Mouse (Mus musculus) granulocyte monocyte progenitor cell, adult 5-6 weeks (primary cell): Measurements from ENCODE around the gene Tuba4a. TPM values are rescaled to one million over a fixed set of nuclear protein-coding genes. Genes with fewer than 3 reads are reported as not detected.

Experiments used
- ATAC-seq: replicated peaks from 2 replicates; pipeline ENCODE4 v1.8.0; 2016; ENCODE audit warnings: mild to moderate bottlenecking, moderate TSS enrichment, inconsistent platforms; ENCODE audit not compliant: poor library complexity, severe bottlenecking
- total RNA-seq, 2 experiments: library from RNA; stranded (forward) in 1 of 2; stranded (reverse) in 1 of 2; fragments of 200-712, 200-1000 nt in 1 of 2; fragments of >200 nt in 1 of 2; fragmentation: Nextera tagmentation in 1 of 2; gene quantifications; 2 replicates each; pipeline ENCODE4 v1.2.3; 2014 to 2017

Tuba4a gene
- total RNA-seq, 2 experiments from 2014 or later: 534 to 690 TPM

- ATAC-seq: peak; percentile 57
Measured at GRCm38 (mm10) chr1:75213096-75213495, 6.6 kb downstream of the Tuba4a start.

- ATAC-seq: no peak
Measured at GRCm38 (mm10) chr1:75212542-75212941, 7.1 kb downstream of the Tuba4a start.

GRCm38 (mm10) chr1:75211141-75211708 lies 8.4 kb downstream of the Tuba4a start:
- no peak for ATAC-seq

GRCm38 (mm10) chr1:75210136-75211087 lies 9.3 kb downstream of the Tuba4a start, which contains the start of the genes Glb1l and Stk16:
TSS of gene Glb1l (minus strand) at chr1:75210813.
TSS of gene Stk16 (plus strand) at chr1:75210838.
- ATAC-seq: peak; percentile 65

GRCm38 (mm10) chr1:75208967-75209678 lies 10.5 kb downstream of the Tuba4a start:
- ATAC-seq: peak; percentile 18

GRCm38 (mm10) chr1:75201236-75201635 lies 18.4 kb downstream of the Tuba4a start:
- no peak for ATAC-seq

GRCm38 (mm10) chr1:75192452-75192851 lies 27.2 kb downstream of the Tuba4a start:
- ATAC-seq: peak; percentile 62

GRCm38 (mm10) chr1:75191622-75192402 lies 27.9 kb downstream of the Tuba4a start, which contains the start of the genes Ankzf1 and Atg9a:
TSS of gene Ankzf1 (plus strand) at chr1:75192151.
TSS of gene Atg9a (minus strand) at chr1:75192196.
- peak; percentile 82 for ATAC-seq

GRCm38 (mm10) chr1:75191258-75191621 lies 28.4 kb downstream of the Tuba4a start:
- no peak for ATAC-seq

- ATAC-seq: no peak
Measured at GRCm38 (mm10) chr1:75190577-75190976, 29.1 kb downstream of the Tuba4a start.

GRCm38 (mm10) chr1:75187914-75188483 lies 31.7 kb downstream of the Tuba4a start:
- peak; percentile 74 for ATAC-seq

- no peak for ATAC-seq
Measured at GRCm38 (mm10) chr1:75187126-75187525, 32.5 kb downstream of the Tuba4a start.

- no peak for ATAC-seq
Measured at GRCm38 (mm10) chr1:75185495-75185894, 34.2 kb downstream of the Tuba4a start.

- ATAC-seq: no peak
Measured at GRCm38 (mm10) chr1:75182160-75182559, 37.5 kb downstream of the Tuba4a start.

- ATAC-seq: no peak
Measured at GRCm38 (mm10) chr1:75181377-75181870, 38.2 kb downstream of the Tuba4a start.

- no peak for ATAC-seq
Measured at GRCm38 (mm10) chr1:75180741-75181140, 38.9 kb downstream of the Tuba4a start.

- ATAC-seq: peak; percentile 90
Measured at GRCm38 (mm10) chr1:75180105-75180590, 39.5 kb downstream of the Tuba4a start, which contains the start of gene Abcb6. TSS of gene Abcb6 (minus strand) at chr1:75180392.

- ATAC-seq: peak; percentile 67
Measured at GRCm38 (mm10) chr1:75179334-75180104, 40.1 kb downstream of the Tuba4a start.
